Mouse (Mus musculus): ENCODE measurements around the gene Gch1. TPM values are rescaled to one million over a fixed set of nuclear protein-coding genes. Genes with fewer than 3 reads are reported as not detected.

The Gch1 gene
- polyA plus RNA-seq, 1 experiment from 2014 or later: 1.5 TPM

GRCm38 (mm10) chr14:47176226-47176625 is 13.0 kb downstream of the Gch1 start:
- WGBS: 88% methylated on average over 5 of the region's 5 CpGs
- no peaks in the 10 kb centered on the region for H3K9me3 ChIP-seq (ENCODE audit: control insufficient read depth, low read length)

GRCm38 (mm10) chr14:47175136-47175535 is 14.1 kb downstream of the Gch1 start:
- WGBS: 77% methylated on average over 5 of the region's 5 CpGs
- no peak overlapping the region for H3K4me3 ChIP-seq (replicated peaks; ENCODE audit: low read length)
- H3K27ac ChIP-seq (ENCODE audit: low read length): no peak overlapping the region
- no peaks in the 10 kb centered on the region for H3K27me3 ChIP-seq (replicated peaks; ENCODE audit: control insufficient read depth, insufficient read depth, low read length)
- no peak for ATAC-seq
- H3K4me1 ChIP-seq (replicated peaks; ENCODE audit: control insufficient read depth, insufficient read depth, low read length): 0 out of 2 replicates have a peak, but pooled peaks cover 2% of the 10 kb centered on the region
- H3K4me2 ChIP-seq (ENCODE audit: low read length): no peak overlapping the region
- no peaks in the 10 kb centered on the region for H3K9me3 ChIP-seq (ENCODE audit: control insufficient read depth, low read length)
- H3K36me3 ChIP-seq (ENCODE audit: control insufficient read depth, insufficient read depth): no peaks in the 10 kb centered on the region
- H3K9ac ChIP-seq (replicated peaks; ENCODE audit: low read depth, low read length): no peak overlapping the region

More at GRCm38 (mm10) chr14:47176226-47176625, 13.0 kb downstream of the Gch1 start:
- Histone ChIP-seq H3K9ac (replicated peaks; ENCODE audit: low read depth, low read length) (no peak overlapping the region), H3K27ac (ENCODE audit: low read length) (no peak overlapping the region), H3K36me3 (ENCODE audit: control insufficient read depth, insufficient read depth) (no peaks in the 10 kb centered on the region), H3K27me3 (replicated peaks; ENCODE audit: control insufficient read depth, insufficient read depth, low read length) (no peaks in the 10 kb centered on the region), H3K4me2 (ENCODE audit: low read length) (no peak overlapping the region), H3K4me3 (replicated peaks; ENCODE audit: low read length) (no peak overlapping the region), H3K4me1 (replicated peaks; ENCODE audit: control insufficient read depth, insufficient read depth, low read length) (0 out of 2 replicates have a peak, but pooled peaks cover 2% of the 10 kb centered on the region)
- no peak for ATAC-seq

- Histone ChIP-seq H3K36me3 (ENCODE audit: control insufficient read depth, insufficient read depth) (no peaks in the 10 kb centered on the region), H3K9me3 (ENCODE audit: control insufficient read depth, low read length) (no peaks in the 10 kb centered on the region), H3K4me1 (replicated peaks; ENCODE audit: control insufficient read depth, insufficient read depth, low read length) (no peaks in the 10 kb centered on the region), H3K27me3 (replicated peaks; ENCODE audit: control insufficient read depth, insufficient read depth, low read length) (no peaks in the 10 kb centered on the region), H3K4me2 (ENCODE audit: low read length) (no peak overlapping the region), H3K27ac (ENCODE audit: low read length) (no peak overlapping the region), H3K4me3 (replicated peaks; ENCODE audit: low read length) (no peak overlapping the region), H3K9ac (replicated peaks; ENCODE audit: low read depth, low read length) (no peak overlapping the region)
- 83% methylated on average over 5 of the region's 5 CpGs for WGBS
- ATAC-seq: no peak
Observed at GRCm38 (mm10) chr14:47172073-47172472, 17.1 kb downstream of the Gch1 start.

GRCm38 (mm10) chr14:47170499-47171109 is 18.6 kb downstream of the Gch1 start:
- Histone ChIP-seq H3K4me2 (ENCODE audit: low read length) (no peak overlapping the region), H3K9me3 (ENCODE audit: control insufficient read depth, low read length) (no peaks in the 10 kb centered on the region), H3K9ac (replicated peaks; ENCODE audit: low read depth, low read length) (no peak overlapping the region), H3K27ac (ENCODE audit: low read length) (no peak overlapping the region), H3K36me3 (ENCODE audit: control insufficient read depth, insufficient read depth) (no peaks in the 10 kb centered on the region), H3K27me3 (replicated peaks; ENCODE audit: control insufficient read depth, insufficient read depth, low read length) (no peaks in the 10 kb centered on the region), H3K4me1 (replicated peaks; ENCODE audit: control insufficient read depth, insufficient read depth, low read length) (no peaks in the 10 kb centered on the region), H3K4me3 (replicated peaks; ENCODE audit: low read length) (no peak overlapping the region)
- WGBS: 61% methylated on average over 3 of the region's 3 CpGs
- no peak for ATAC-seq

GRCm38 (mm10) chr14:47169677-47170410 is 19.4 kb downstream of the Gch1 start:
- Histone ChIP-seq H3K4me3 (replicated peaks; ENCODE audit: low read length) (no peak overlapping the region), H3K4me1 (replicated peaks; ENCODE audit: control insufficient read depth, insufficient read depth, low read length) (no peaks in the 10 kb centered on the region), H3K27ac (ENCODE audit: low read length) (no peak overlapping the region), H3K27me3 (replicated peaks; ENCODE audit: control insufficient read depth, insufficient read depth, low read length) (no peaks in the 10 kb centered on the region), H3K9ac (replicated peaks; ENCODE audit: low read depth, low read length) (no peak overlapping the region), H3K4me2 (ENCODE audit: low read length) (no peak overlapping the region), H3K9me3 (ENCODE audit: control insufficient read depth, low read length) (no peaks in the 10 kb centered on the region), H3K36me3 (ENCODE audit: control insufficient read depth, insufficient read depth) (no peaks in the 10 kb centered on the region)
- ATAC-seq: no peak
- WGBS: 84% methylated on average over 9 of the region's 9 CpGs

- whole genome bisulfite sequencing: 91% methylated on average over 5 of the region's 5 CpGs
- H3K4me3 ChIP-seq (replicated peaks; ENCODE audit: low read length): no peak overlapping the region
- H3K36me3 ChIP-seq (ENCODE audit: control insufficient read depth, insufficient read depth): no peaks in the 10 kb centered on the region
- no peaks in the 10 kb centered on the region for H3K9me3 ChIP-seq (ENCODE audit: control insufficient read depth, low read length)
- no peak overlapping the region for H3K9ac ChIP-seq (replicated peaks; ENCODE audit: low read depth, low read length)
- no peaks in the 10 kb centered on the region for H3K27me3 ChIP-seq (replicated peaks; ENCODE audit: control insufficient read depth, insufficient read depth, low read length)
- H3K4me1 ChIP-seq (replicated peaks; ENCODE audit: control insufficient read depth, insufficient read depth, low read length): no peaks in the 10 kb centered on the region
- H3K4me2 ChIP-seq (ENCODE audit: low read length): no peak overlapping the region
- H3K27ac ChIP-seq (ENCODE audit: low read length): no peak overlapping the region
- no peak for ATAC-seq
Observed at GRCm38 (mm10) chr14:47165741-47166140, 23.5 kb downstream of the Gch1 start.

GRCm38 (mm10) chr14:47165117-47165516 is 24.1 kb downstream of the Gch1 start:
- H3K27ac ChIP-seq (ENCODE audit: low read length): no peak overlapping the region
- H3K27me3 ChIP-seq (replicated peaks; ENCODE audit: control insufficient read depth, insufficient read depth, low read length): no peaks in the 10 kb centered on the region
- H3K4me2 ChIP-seq (ENCODE audit: low read length): no peak overlapping the region
- H3K9me3 ChIP-seq (ENCODE audit: control insufficient read depth, low read length): no peaks in the 10 kb centered on the region
- 90% methylated on average over 5 of the region's 5 CpGs for WGBS
- no peak overlapping the region for H3K9ac ChIP-seq (replicated peaks; ENCODE audit: low read depth, low read length)
- no peak for ATAC-seq
- H3K36me3 ChIP-seq (ENCODE audit: control insufficient read depth, insufficient read depth): no peaks in the 10 kb centered on the region
- no peak overlapping the region for H3K4me3 ChIP-seq (replicated peaks; ENCODE audit: low read length)
- H3K4me1 ChIP-seq (replicated peaks; ENCODE audit: control insufficient read depth, insufficient read depth, low read length): no peaks in the 10 kb centered on the region

GRCm38 (mm10) chr14:47161921-47162427 is 27.2 kb downstream of the Gch1 start:
- H3K4me3 ChIP-seq (replicated peaks; ENCODE audit: low read length): no peak overlapping the region
- H3K9me3 ChIP-seq (ENCODE audit: control insufficient read depth, low read length): no peaks in the 10 kb centered on the region
- H3K9ac ChIP-seq (replicated peaks; ENCODE audit: low read depth, low read length): no peak overlapping the region
- no peak overlapping the region for H3K4me2 ChIP-seq (ENCODE audit: low read length)
- no peak overlapping the region for H3K27ac ChIP-seq (ENCODE audit: low read length)
- H3K36me3 ChIP-seq (ENCODE audit: control insufficient read depth, insufficient read depth): no peaks in the 10 kb centered on the region
- ATAC-seq: no peak
- 82% methylated on average over 3 of the region's 5 CpGs for WGBS
- no peaks in the 10 kb centered on the region for H3K27me3 ChIP-seq (replicated peaks; ENCODE audit: control insufficient read depth, insufficient read depth, low read length)
- no peaks in the 10 kb centered on the region for H3K4me1 ChIP-seq (replicated peaks; ENCODE audit: control insufficient read depth, insufficient read depth, low read length)

- no peak for ATAC-seq
- H3K27ac ChIP-seq (ENCODE audit: low read length): no peak overlapping the region
- H3K4me2 ChIP-seq (ENCODE audit: low read length): no peak overlapping the region
Observed at GRCm38 (mm10) chr14:47160051-47160640, 29.1 kb downstream of the Gch1 start.

More at GRCm38 (mm10) chr14:47160051-47160640, 29.1 kb downstream of the Gch1 start:
- 83% methylated on average over 2 of the region's 2 CpGs for whole genome bisulfite sequencing
- H3K9ac ChIP-seq (replicated peaks; ENCODE audit: low read depth, low read length): no peak overlapping the region
- H3K36me3 ChIP-seq (ENCODE audit: control insufficient read depth, insufficient read depth): no peaks in the 10 kb centered on the region
- H3K4me3 ChIP-seq (replicated peaks; ENCODE audit: low read length): no peak overlapping the region
- no peaks in the 10 kb centered on the region for H3K9me3 ChIP-seq (ENCODE audit: control insufficient read depth, low read length)
- no peaks in the 10 kb centered on the region for H3K27me3 ChIP-seq (replicated peaks; ENCODE audit: control insufficient read depth, insufficient read depth, low read length)
- H3K4me1 ChIP-seq (replicated peaks; ENCODE audit: control insufficient read depth, insufficient read depth, low read length): no peaks in the 10 kb centered on the region
